16 mouse cellular contexts compared by ENCODE assay signal in genomic region chr8:124507572-124508320, GRCm38 (mm10). TPM values are rescaled to one million over a fixed set of nuclear protein-coding genes. Genes with fewer than 3 reads are reported as not detected.
DNase-seq lines count a peak whose midpoint lies in the region; ATAC-seq and TF ChIP-seq lines count a peak whose summit lies in the region.
"Had no signal": no experiment of that assay in that cellular context is flagged by ENCODE, and none has a peak within 500 bp of the region (broad histone marks: within the 10 kb centered on the region; RNA-seq: fewer than 3 reads in every experiment).

No protein-coding gene starts in this region.

- TF ChIP-seq CTCF in brain, embryonic 14.5 days (IDR thresholded peaks at IDR 0.05; ENCODE audit: borderline replicate concordance, extremely low read depth, insufficient read depth, insufficient read length) = no peak
- TF ChIP-seq CTCF in layer of hippocampus, adult 2 months (conservative IDR thresholded peaks at IDR 0.05) = no peak

- ATAC-seq in CD4-positive, CD25-positive, alpha-beta regulatory T cell, adult 4 months = no peak
- ATAC-seq: forebrain, embryonic 14.5 days; midbrain, embryonic 13.5 days had no signal

- peak; percentile 15 for DNase-seq in brain, embryonic 14.5 days (ENCODE audit: low read depth)
- peak; percentile 87 for DNase-seq in cerebellum, adult 9-10 months
- DNase-seq in layer of hippocampus, adult 2 months (ENCODE audit: low spot score in 2 of 2) = peak; percentile 80 to 92
- DNase-seq in left cerebral cortex, postnatal 36 days (ENCODE audit: low spot score in 2 of 2) = peak; percentile 72 to 78
- DNase-seq in urinary bladder, postnatal 36 days (ENCODE audit: low spot score in 2 of 2) = no peak
- DNase-seq in kidney, postnatal 10 days = no peak
- DNase-seq: adrenal gland, postnatal 36 days; heart, postnatal 10 days; kidney, adult 8-10 months; spleen, adult 18-20 months; thymus, postnatal 14 days had no signal

- no peak for TF ChIP-seq POLR2A in brain, embryonic 14.5 days (IDR thresholded peaks at IDR 0.05; ENCODE audit: borderline replicate concordance, extremely low read depth, insufficient read depth, insufficient read length, poor library complexity, severe bottlenecking)

- intact Hi-C loops in left cerebral cortex, postnatal 36 days (cut with DNase I) = loop anchor here (5.0 kb wide), 2 partner anchors 45 to 110 kb away; no protein-coding TSS in a partner anchor

- peak overlapping the region; percentile 98 for H3K27ac ChIP-seq in layer of hippocampus, adult 2 months
- H3K27ac ChIP-seq: lung, embryonic 15.5 days; midbrain, embryonic 13.5 days; neural tube, embryonic 13.5 days had no signal

- peak overlapping the region; percentile 17 for H3K4me3 ChIP-seq in layer of hippocampus, adult 2 months
- H3K4me3 ChIP-seq: lung, embryonic 15.5 days; midbrain, embryonic 13.5 days; neural tube, embryonic 13.5 days had no signal

RNA-seq across cellular contexts. Expression of gene Cog2, which starts 12.8 kb away (rescaled TPM):
- polyA plus RNA-seq in brain, embryonic 14.5 days (2012; rRNA removed) = 32.1 and 34.1 TPM in 2 replicates
- 10 to 100 TPM; 45.3 to 49.0 TPM for total RNA-seq in layer of hippocampus, adult 2 months (2021)
- 10 to 100 TPM; 37.1 to 41.7 TPM for total RNA-seq in left cerebral cortex, postnatal 36 days (2021)
- 10 to 100 TPM; 49.6 to 62.7 TPM for polyA plus RNA-seq in CD4-positive, CD25-positive, alpha-beta regulatory T cell, adult 4 months (2017; shearing (Covaris generic))

Comparison
In these comparisons a context has a peak if more than half of its experiments do, and no peak if none do; other contexts are left out.
1. DNase-seq: peak in brain, embryonic 14.5 days (single experiment), cerebellum, adult 9-10 months (single experiment), layer of hippocampus, adult 2 months (2 of 2) and left cerebral cortex, postnatal 36 days (2 of 2); none in urinary bladder, postnatal 36 days (0 of 2) and kidney, postnatal 10 days (single experiment).